Mouse (Mus musculus): ENCODE measurements around the gene Mrpl40. TPM values are rescaled to one million over a fixed set of nuclear protein-coding genes. Genes with fewer than 3 reads are reported as not detected.

Gene Mrpl40
- 90.9 and 101 TPM in 2 replicates for polyA plus RNA-seq (2014; fragmentation: Nextera tagmentation; extraction: Ambion mirVana)

DNA sequence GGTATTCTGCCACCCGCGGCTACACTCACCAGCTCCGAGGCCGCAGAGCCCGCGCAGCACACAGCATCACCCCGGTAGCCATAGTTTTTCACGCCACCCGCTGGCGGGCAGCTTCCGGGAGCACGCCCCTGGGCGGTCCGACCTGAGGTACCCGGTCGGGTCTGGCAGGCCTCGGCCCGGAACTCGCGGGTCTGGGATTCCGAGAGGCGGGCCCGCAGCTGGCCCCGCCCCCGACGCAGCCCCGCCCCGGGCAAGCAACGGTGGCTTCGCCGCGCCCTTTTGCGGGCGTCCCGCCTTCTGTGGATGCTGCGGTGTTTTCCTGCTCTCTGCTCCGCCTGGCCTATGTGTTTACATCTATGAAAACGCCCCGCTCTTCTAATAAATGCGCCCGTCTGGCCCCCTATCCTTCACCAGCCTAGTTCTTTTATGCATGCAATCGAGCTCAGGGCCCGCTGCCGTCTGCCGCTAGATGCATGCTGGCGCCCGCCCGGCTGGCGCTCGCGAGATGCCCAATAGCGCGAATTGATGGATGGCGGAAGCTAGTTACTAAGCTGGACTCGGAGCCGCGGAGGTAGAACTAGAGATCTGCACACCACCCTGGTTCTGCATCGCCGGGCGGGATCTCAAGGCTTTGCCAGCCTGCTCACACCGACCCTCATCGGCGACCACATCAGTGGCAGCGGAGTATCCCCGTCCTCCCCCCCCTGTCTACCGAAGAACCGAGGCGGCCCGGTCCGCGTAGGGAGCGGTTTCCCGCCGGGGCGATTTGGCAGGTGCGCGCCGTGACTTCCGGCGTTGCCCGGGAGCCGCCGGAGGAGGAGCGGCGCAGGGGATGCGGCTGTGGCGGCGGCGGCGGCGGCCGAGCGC lies at the start of gene Mrpl40, which contains the start of gene Hira:
Gene Mrpl40 (minus strand): TSS at position 421 of the 867 bp plus-strand sequence.
Gene Hira (plus strand): TSS at position 596 of the 867 bp plus-strand sequence.
- ATAC-seq (ENCODE audit: low FRiP score) (peak; percentile 91), DNase-seq (ENCODE audit: low spot score) (peak; percentile 91)
- H3K9me3 ChIP-seq (ENCODE audit: control insufficient read depth, low read length) = no peaks in the 10 kb centered on the region
- peak within 1 kb of the TSS; percentile 74 for H3K4me2 ChIP-seq (replicated peaks; ENCODE audit: low read depth, low read length)
- H3K9ac ChIP-seq (ENCODE audit: low read depth, low read length) = peak within 1 kb of the TSS; percentile 95
- H3K36me3 ChIP-seq (ENCODE audit: control insufficient read depth, insufficient read depth, low read length) = peaks cover 2% of the 10 kb centered on the region; the same call in 1 of the 2 replicates
- WGBS = under 1% methylated on average over 92 of the region's 93 CpGs
- H3K4me1 ChIP-seq (replicated peaks; ENCODE audit: control insufficient read depth, insufficient read depth, low read length) = no peaks in the 10 kb centered on the region
- peak within 1 kb of the TSS; percentile 90 for H3K4me3 ChIP-seq (ENCODE audit: low read depth, low read length)
- peak within 1 kb of the TSS; percentile 95 for H3K27ac ChIP-seq (ENCODE audit: low read depth, low read length)
- no peaks in the 10 kb centered on the region for H3K27me3 ChIP-seq (ENCODE audit: control insufficient read depth, insufficient read depth, low read length)

DNA sequence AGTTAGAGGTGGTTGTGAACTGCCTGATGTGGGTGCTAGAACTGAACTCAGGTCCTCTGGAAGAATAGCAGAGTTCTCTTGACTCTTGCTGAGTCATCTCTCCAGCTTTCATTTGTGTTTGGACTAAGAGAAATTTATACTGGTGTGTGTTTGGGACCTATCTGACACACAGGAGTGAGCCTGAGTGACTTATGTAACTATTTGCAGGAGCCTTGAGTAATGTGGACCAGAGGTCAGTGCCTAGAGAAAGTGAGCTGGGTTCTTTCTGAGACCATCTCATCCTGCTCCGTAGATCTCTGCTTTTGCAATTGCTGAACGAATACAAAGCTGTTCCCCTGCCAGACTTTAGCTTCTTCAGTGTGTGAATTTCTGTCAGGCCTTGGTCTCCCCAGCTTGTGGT lies 45.1 kb upstream of the Mrpl40 start:
- 92% methylated on average over 2 of the region's 2 CpGs for whole genome bisulfite sequencing
- no peaks in the 10 kb centered on the region for H3K4me1 ChIP-seq (replicated peaks; ENCODE audit: control insufficient read depth, insufficient read depth, low read length)
- H3K9me3 ChIP-seq (ENCODE audit: control insufficient read depth, low read length) = no peaks in the 10 kb centered on the region
- DNase-seq (ENCODE audit: low spot score) (no peak), ATAC-seq (ENCODE audit: low FRiP score) (no peak)
- no peak overlapping the region for H3K9ac ChIP-seq (ENCODE audit: low read depth, low read length)
- no peak overlapping the region for H3K27ac ChIP-seq (ENCODE audit: low read depth, low read length)
- peaks cover 20% of the 10 kb centered on the region for H3K36me3 ChIP-seq (ENCODE audit: control insufficient read depth, insufficient read depth, low read length)
- no peaks in the 10 kb centered on the region for H3K27me3 ChIP-seq (ENCODE audit: control insufficient read depth, insufficient read depth, low read length)
- H3K4me2 ChIP-seq (replicated peaks; ENCODE audit: low read depth, low read length) = no peak overlapping the region
- H3K4me3 ChIP-seq (ENCODE audit: low read depth, low read length) = no peak overlapping the region

DNA sequence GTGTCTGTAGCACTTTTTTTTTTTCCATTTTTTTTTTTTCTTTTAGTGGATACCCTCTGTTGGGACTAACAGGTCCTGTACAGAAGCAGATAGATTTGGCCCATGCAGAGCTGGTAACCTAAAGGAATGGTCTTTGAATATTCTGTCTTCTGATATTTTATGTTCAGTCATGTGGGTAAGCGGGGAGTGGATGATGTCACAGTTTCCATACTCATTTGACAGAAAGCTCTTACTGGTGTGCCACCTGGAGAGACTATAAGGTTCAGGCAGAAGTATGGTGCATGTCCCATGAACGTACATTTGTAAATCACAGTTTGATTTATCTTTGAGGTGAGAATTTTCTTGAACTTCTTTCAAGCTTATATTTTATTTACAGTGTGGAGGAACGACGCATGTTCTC lies 39.4 kb upstream of the Mrpl40 start:
- H3K27ac ChIP-seq (ENCODE audit: low read depth, low read length) = no peak overlapping the region
- H3K4me1 ChIP-seq (replicated peaks; ENCODE audit: control insufficient read depth, insufficient read depth, low read length) = no peaks in the 10 kb centered on the region
- DNase-seq (ENCODE audit: low spot score) = no peak
- no peak overlapping the region for H3K4me3 ChIP-seq (ENCODE audit: low read depth, low read length)
- no peak for ATAC-seq (ENCODE audit: low FRiP score)
- no peaks in the 10 kb centered on the region for H3K9me3 ChIP-seq (ENCODE audit: control insufficient read depth, low read length)
- no peaks in the 10 kb centered on the region for H3K27me3 ChIP-seq (ENCODE audit: control insufficient read depth, insufficient read depth, low read length)
- WGBS = over 99% methylated on average over 4 of the region's 4 CpGs
- no peak overlapping the region for H3K4me2 ChIP-seq (replicated peaks; ENCODE audit: low read depth, low read length)
- H3K9ac ChIP-seq (ENCODE audit: low read depth, low read length) = no peak overlapping the region
- H3K36me3 ChIP-seq (ENCODE audit: control insufficient read depth, insufficient read depth, low read length) = peaks cover 8% of the 10 kb centered on the region

DNA sequence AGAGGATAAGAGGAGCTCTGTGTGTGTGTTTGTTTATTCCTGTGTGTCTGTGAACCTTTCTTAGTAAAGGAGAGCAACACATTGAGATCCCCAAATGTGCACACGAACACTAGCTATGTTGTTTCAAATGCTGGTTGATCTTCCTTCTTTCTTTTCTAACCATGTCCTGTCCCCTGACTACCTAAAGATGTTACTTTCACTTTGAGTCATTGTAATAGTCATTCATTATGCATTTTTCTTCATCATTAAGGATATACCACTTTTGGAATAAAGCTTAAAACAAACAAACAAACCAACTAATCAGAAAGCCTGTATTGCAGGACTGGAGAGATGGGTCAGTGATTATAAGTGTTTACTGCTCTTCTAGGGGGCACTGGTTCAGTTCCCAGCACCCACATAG lies 29.0 kb upstream of the Mrpl40 start:
- no peak for DNase-seq (ENCODE audit: low spot score)
- ATAC-seq (ENCODE audit: low FRiP score) = no peak
- H3K9me3 ChIP-seq (ENCODE audit: control insufficient read depth, low read length) = no peaks in the 10 kb centered on the region
- no peaks in the 10 kb centered on the region for H3K4me1 ChIP-seq (replicated peaks; ENCODE audit: control insufficient read depth, insufficient read depth, low read length)
- H3K27me3 ChIP-seq (ENCODE audit: control insufficient read depth, insufficient read depth, low read length) = no peaks in the 10 kb centered on the region
- 0 out of 2 replicates have a peak, but pooled peaks cover 4% of the 10 kb centered on the region for H3K36me3 ChIP-seq (ENCODE audit: control insufficient read depth, insufficient read depth, low read length)
- H3K27ac ChIP-seq (ENCODE audit: low read depth, low read length) = no peak overlapping the region
- 96% methylated on average over 1 of the region's 1 CpGs for WGBS
- no peak overlapping the region for H3K4me2 ChIP-seq (replicated peaks; ENCODE audit: low read depth, low read length)
- no peak overlapping the region for H3K9ac ChIP-seq (ENCODE audit: low read depth, low read length)
- H3K4me3 ChIP-seq (ENCODE audit: low read depth, low read length) = no peak overlapping the region

DNA sequence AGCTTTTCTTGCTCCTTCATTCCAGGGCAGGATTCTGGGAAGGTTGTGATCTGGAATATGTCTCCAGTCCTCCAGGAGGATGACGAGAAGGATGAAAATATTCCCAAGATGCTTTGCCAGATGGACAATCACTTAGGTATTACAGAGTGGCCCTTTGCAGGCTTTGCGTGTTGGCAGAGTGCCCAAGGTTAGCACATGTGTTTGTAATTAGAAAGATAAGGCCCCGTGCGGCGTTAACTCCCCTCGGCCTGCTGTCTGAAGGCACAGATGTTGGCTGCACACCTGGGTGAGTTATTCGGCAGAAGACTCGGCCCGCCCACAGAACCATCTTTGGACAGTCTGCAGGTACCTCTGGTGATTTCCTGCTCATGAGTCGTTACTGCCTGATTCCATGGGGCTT lies 19.8 kb upstream of the Mrpl40 start:
- ATAC-seq (ENCODE audit: low FRiP score) (no peak), DNase-seq (ENCODE audit: low spot score) (no peak)
- H3K27ac ChIP-seq (ENCODE audit: low read depth, low read length) = no peak overlapping the region
- H3K36me3 ChIP-seq (ENCODE audit: control insufficient read depth, insufficient read depth, low read length) = 0 out of 2 replicates have a peak, but pooled peaks cover 4% of the 10 kb centered on the region
- no peak overlapping the region for H3K4me3 ChIP-seq (ENCODE audit: low read depth, low read length)
- 76% methylated on average over 10 of the region's 10 CpGs for WGBS
- H3K4me1 ChIP-seq (replicated peaks; ENCODE audit: control insufficient read depth, insufficient read depth, low read length) = no peaks in the 10 kb centered on the region
- no peaks in the 10 kb centered on the region for H3K9me3 ChIP-seq (ENCODE audit: control insufficient read depth, low read length)
- no peak overlapping the region for H3K4me2 ChIP-seq (replicated peaks; ENCODE audit: low read depth, low read length)
- no peaks in the 10 kb centered on the region for H3K27me3 ChIP-seq (ENCODE audit: control insufficient read depth, insufficient read depth, low read length)
- H3K9ac ChIP-seq (ENCODE audit: low read depth, low read length) = no peak overlapping the region

DNA sequence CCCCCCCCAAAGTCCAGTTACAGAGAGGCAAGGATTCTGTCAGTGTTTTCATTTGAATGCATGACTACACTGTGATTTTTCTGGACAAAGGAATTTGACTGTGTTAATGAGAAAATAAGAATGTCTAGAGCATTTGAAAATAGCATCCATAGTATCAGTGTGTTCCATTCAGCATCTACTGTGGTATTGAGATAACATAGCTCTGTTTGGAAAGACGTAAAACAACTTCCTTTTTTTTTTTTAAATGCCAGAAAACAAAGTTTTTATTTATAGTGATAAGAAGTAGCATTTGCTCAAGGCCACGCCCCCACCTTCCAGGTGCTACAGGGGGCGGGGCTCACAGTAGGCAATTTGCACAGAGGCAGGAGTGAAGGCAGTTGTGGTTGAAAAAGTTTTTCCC lies 18.6 kb upstream of the Mrpl40 start:
- DNase-seq (ENCODE audit: low spot score) (no peak), ATAC-seq (ENCODE audit: low FRiP score) (no peak)
- no peak overlapping the region for H3K27ac ChIP-seq (ENCODE audit: low read depth, low read length)
- H3K4me3 ChIP-seq (ENCODE audit: low read depth, low read length) = no peak overlapping the region
- H3K4me1 ChIP-seq (replicated peaks; ENCODE audit: control insufficient read depth, insufficient read depth, low read length) = no peaks in the 10 kb centered on the region
- H3K9ac ChIP-seq (ENCODE audit: low read depth, low read length) = no peak overlapping the region
- WGBS = 83% methylated on average over 3 of the region's 3 CpGs
- no peaks in the 10 kb centered on the region for H3K9me3 ChIP-seq (ENCODE audit: control insufficient read depth, low read length)
- 0 out of 2 replicates have a peak, but pooled peaks cover 4% of the 10 kb centered on the region for H3K36me3 ChIP-seq (ENCODE audit: control insufficient read depth, insufficient read depth, low read length)
- H3K4me2 ChIP-seq (replicated peaks; ENCODE audit: low read depth, low read length) = no peak overlapping the region
- no peaks in the 10 kb centered on the region for H3K27me3 ChIP-seq (ENCODE audit: control insufficient read depth, insufficient read depth, low read length)

DNA sequence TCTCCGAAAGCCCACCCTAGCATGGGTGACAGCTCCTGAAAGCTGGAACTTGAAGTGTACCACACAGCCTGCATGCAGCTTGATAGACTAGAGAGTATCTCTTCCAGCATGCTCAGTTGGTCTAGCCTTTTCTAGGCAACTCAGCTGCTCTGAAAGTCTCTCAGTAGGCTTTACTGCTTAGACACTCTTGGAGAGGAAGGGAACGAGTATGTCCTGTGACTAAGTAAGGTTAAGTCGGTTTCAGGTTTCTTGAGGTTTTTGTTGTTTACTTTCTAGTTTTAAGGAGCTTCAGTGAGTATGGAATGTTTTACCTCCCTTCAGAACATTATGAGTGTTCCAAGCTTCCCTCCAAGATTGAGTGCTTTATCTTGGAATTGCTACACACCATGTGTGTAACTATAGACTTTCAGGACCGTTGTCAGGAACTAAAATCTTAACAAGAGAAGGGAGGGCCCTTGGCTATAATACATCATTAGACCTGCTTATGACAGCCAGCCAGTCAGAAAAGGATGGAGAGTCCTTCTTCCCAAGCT lies 17.2 kb upstream of the Mrpl40 start:
- ATAC-seq (ENCODE audit: low FRiP score) (no peak), DNase-seq (ENCODE audit: low spot score) (no peak)
- H3K4me1 ChIP-seq (replicated peaks; ENCODE audit: control insufficient read depth, insufficient read depth, low read length) = no peaks in the 10 kb centered on the region
- H3K4me2 ChIP-seq (replicated peaks; ENCODE audit: low read depth, low read length) = no peak overlapping the region
- H3K36me3 ChIP-seq (ENCODE audit: control insufficient read depth, insufficient read depth, low read length) = 0 out of 2 replicates have a peak, but pooled peaks cover 4% of the 10 kb centered on the region
- no peaks in the 10 kb centered on the region for H3K27me3 ChIP-seq (ENCODE audit: control insufficient read depth, insufficient read depth, low read length)
- no peak overlapping the region for H3K4me3 ChIP-seq (ENCODE audit: low read depth, low read length)
- H3K27ac ChIP-seq (ENCODE audit: low read depth, low read length) = no peak overlapping the region
- H3K9ac ChIP-seq (ENCODE audit: low read depth, low read length) = no peak overlapping the region
- H3K9me3 ChIP-seq (ENCODE audit: control insufficient read depth, low read length) = no peaks in the 10 kb centered on the region
- 91% methylated on average over 4 of the region's 4 CpGs for WGBS

DNA sequence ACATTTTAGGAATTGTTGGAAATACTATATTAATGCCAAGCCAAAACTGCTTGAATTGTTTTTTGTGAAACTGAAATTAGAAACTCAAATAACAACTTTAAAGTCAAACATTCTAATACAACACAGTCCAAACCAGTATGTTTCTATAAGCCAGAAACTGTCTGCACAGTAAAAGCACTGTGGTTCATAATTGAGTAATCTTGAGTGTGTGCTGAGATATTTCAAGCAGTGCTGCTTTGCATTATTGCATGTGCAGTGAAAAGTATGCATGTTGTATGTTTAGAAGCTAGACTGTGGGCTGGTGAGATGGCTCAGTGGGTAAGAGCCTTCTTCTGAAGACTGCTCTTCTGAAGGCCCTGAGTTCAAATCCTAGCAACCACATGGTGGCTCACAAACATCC lies 7.4 kb upstream of the Mrpl40 start:
- Histone ChIP-seq H3K27me3 (ENCODE audit: control insufficient read depth, insufficient read depth, low read length) (no peaks in the 10 kb centered on the region), H3K4me3 (ENCODE audit: low read depth, low read length) (no peak overlapping the region), H3K27ac (ENCODE audit: low read depth, low read length) (no peak overlapping the region), H3K4me2 (replicated peaks; ENCODE audit: low read depth, low read length) (no peak overlapping the region), H3K9ac (ENCODE audit: low read depth, low read length) (no peak overlapping the region), H3K4me1 (replicated peaks; ENCODE audit: control insufficient read depth, insufficient read depth, low read length) (no peaks in the 10 kb centered on the region), H3K36me3 (ENCODE audit: control insufficient read depth, insufficient read depth, low read length) (0 out of 2 replicates have a peak, but pooled peaks cover 2% of the 10 kb centered on the region), H3K9me3 (ENCODE audit: control insufficient read depth, low read length) (no peaks in the 10 kb centered on the region)
- ATAC-seq (ENCODE audit: low FRiP score) = no peak
- DNase-seq (ENCODE audit: low spot score) = no peak

Measured in hindbrain, embryonic 11.5 days (tissue).